Mouse (Mus musculus): ENCODE measurements around the gene Tram2. TPM values are rescaled to one million over a fixed set of nuclear protein-coding genes. Genes with fewer than 3 reads are reported as not detected.

The Tram2 gene
- polyA plus RNA-seq, 2 experiments from 2014 or later, result 7.9 to 9.5 TPM

- ATAC-seq, result no peak
Observed at GRCm38 (mm10) chr1:20954876-20955275, 124.2 kb downstream of the Tram2 start.

GRCm38 (mm10) chr1:20951799-20952198 lies 127.2 kb downstream of the Tram2 start:
- peak; percentile 25 for ATAC-seq

GRCm38 (mm10) chr1:20951300-20951763 lies 127.7 kb downstream of the Tram2 start, which contains the start of gene Efhc1:
Efhc1 (plus strand) TSS chr1:20951626.
- peak; percentile 95 for ATAC-seq

Other genes starting within 250 kb of the Tram2 start
- gene Paqr8, start 188.6 kb downstream of the Tram2 start, polyA plus RNA-seq (2017; shearing (Covaris generic)), result 1 to 10 TPM; 2.2 to 5.8 TPM
- gene Efhc1, start 127.6 kb downstream of the Tram2 start, polyA plus RNA-seq (2017; shearing (Covaris generic)), result 1 to 10 TPM in 1 of 2 experiments, under 1 TPM in 1; 0.54 to 1.2 TPM
- gene Tmem14a, start 139.3 kb upstream of the Tram2 start, polyA plus RNA-seq (2017; shearing (Covaris generic)), result 1 to 10 TPM; 3.9 to 5.4 TPM
- 1 to 10 TPM; 3.3 to 3.8 TPM for gene Gsta3, start 161.4 kb upstream of the Tram2 start, polyA plus RNA-seq (2017; shearing (Covaris generic))